Mouse (Mus musculus) E14TG2a.4 (cell line): Measurements from ENCODE around the gene Ubash3a.

Source experiments
- H3K27me3 ChIP-seq: 2 replicates; pipeline ENCODE4 v1.6.1; 2014; ENCODE audit warnings: low read length, control low read depth; ENCODE audit not compliant: insufficient read depth
- H3K36me3 ChIP-seq: 2 replicates; pipeline ENCODE4 v1.6.1; 2014; ENCODE audit warnings: low read length, control low read depth; ENCODE audit not compliant: insufficient read depth
- H3K4me1 ChIP-seq: replicated peaks from 2 replicates; pipeline ENCODE4 v1.6.1; 2014; ENCODE audit warnings: low read depth, low read length, control low read depth
- H3K4me3 ChIP-seq: replicated peaks from 2 replicates; pipeline ENCODE4 v1.5.1; 2014; ENCODE audit warnings: mild to moderate bottlenecking, low read length
- H3K9me3 ChIP-seq: 2 replicates; pipeline ENCODE4 v1.6.1; 2014; ENCODE audit warnings: low read length, control low read depth
- CTCF ChIP-seq: conservative IDR thresholded peaks from 2 replicates; pipeline ENCODE4 v1.5.1; 2014; ENCODE audit warnings: low read length
- NANOG ChIP-seq: IDR thresholded peaks from 2 replicates; pipeline ENCODE4 v1.6.1; 2014; ENCODE audit warnings: borderline replicate concordance, low read length, mixed read lengths
- POU5F1 ChIP-seq: IDR thresholded peaks from 2 replicates; pipeline ENCODE4 v1.6.1; 2014; ENCODE audit warnings: low read length, borderline replicate concordance

Ubash3a gene

GRCm38 (mm10) chr17:31183180-31183974, 24.3 kb upstream of the Ubash3a start:
- Histone ChIP-seq H3K27me3 (peaks cover 6% of the 10 kb centered on the region; the same call in 1 of the 2 replicates), H3K4me3 (no peak overlapping the region), H3K36me3 (no peaks in the 10 kb centered on the region), H3K4me1 (peaks cover 15% of the 10 kb centered on the region), H3K9me3 (no peaks in the 10 kb centered on the region)
- TF ChIP-seq CTCF (no peak), NANOG (no peak)

- Histone ChIP-seq H3K27me3 (peaks cover 6% of the 10 kb centered on the region; the same call in 1 of the 2 replicates), H3K9me3 (no peaks in the 10 kb centered on the region), H3K4me1 (peaks cover 15% of the 10 kb centered on the region), H3K36me3 (no peaks in the 10 kb centered on the region), H3K4me3 (no peak overlapping the region)
- TF ChIP-seq CTCF (no peak), NANOG (no peak), POU5F1 (no peak)
These were observed 23.2 kb upstream of the Ubash3a start for GRCm38 (mm10) chr17:31184269-31184990.

GRCm38 (mm10) chr17:31187370-31187769, 20.3 kb upstream of the Ubash3a start:
- Histone ChIP-seq H3K36me3 (no peaks in the 10 kb centered on the region), H3K4me1 (peaks cover 15% of the 10 kb centered on the region), H3K4me3 (no peak overlapping the region), H3K27me3 (no peaks in the 10 kb centered on the region; the same call in 1 of the 2 replicates), H3K9me3 (no peaks in the 10 kb centered on the region)
- TF ChIP-seq POU5F1 (no peak), CTCF (peak; percentile 89)

GRCm38 (mm10) chr17:31191825-31192224, 15.8 kb upstream of the Ubash3a start:
- Histone ChIP-seq H3K4me1 (peaks cover 8% of the 10 kb centered on the region), H3K36me3 (no peaks in the 10 kb centered on the region), H3K4me3 (no peak overlapping the region), H3K9me3 (no peaks in the 10 kb centered on the region), H3K27me3 (peaks cover 5% of the 10 kb centered on the region; the same call in 1 of the 2 replicates)
- TF ChIP-seq CTCF (no peak), POU5F1 (no peak), NANOG (no peak)

GRCm38 (mm10) chr17:31192663-31193062, 15.0 kb upstream of the Ubash3a start:
- Histone ChIP-seq H3K27me3 (peaks cover 9% of the 10 kb centered on the region; the same call in 1 of the 2 replicates), H3K4me1 (peaks cover 10% of the 10 kb centered on the region), H3K36me3 (no peaks in the 10 kb centered on the region), H3K4me3 (no peak overlapping the region), H3K9me3 (no peaks in the 10 kb centered on the region)
- no peak for TF ChIP-seq NANOG
- no peak for TF ChIP-seq CTCF
- TF ChIP-seq POU5F1 = no peak

GRCm38 (mm10) chr17:31193360-31193759, 14.3 kb upstream of the Ubash3a start:
- Histone ChIP-seq H3K4me3 (no peak overlapping the region), H3K27me3 (peaks cover 9% of the 10 kb centered on the region; the same call in 1 of the 2 replicates), H3K36me3 (no peaks in the 10 kb centered on the region), H3K9me3 (no peaks in the 10 kb centered on the region), H3K4me1 (peaks cover 16% of the 10 kb centered on the region)
- TF ChIP-seq CTCF (no peak), NANOG (no peak), POU5F1 (no peak)

- peaks cover 31% of the 10 kb centered on the region for H3K4me1 ChIP-seq
- H3K4me3 ChIP-seq = no peak overlapping the region
- H3K9me3 ChIP-seq = no peaks in the 10 kb centered on the region
- TF ChIP-seq CTCF = no peak
- no peak for TF ChIP-seq POU5F1
- no peak for TF ChIP-seq NANOG
- H3K27me3 ChIP-seq = peaks cover 9% of the 10 kb centered on the region; the same call in 1 of the 2 replicates
- no peaks in the 10 kb centered on the region for H3K36me3 ChIP-seq
These were observed 12.5 kb upstream of the Ubash3a start for GRCm38 (mm10) chr17:31195207-31195606.

- Histone ChIP-seq H3K4me3 (no peak overlapping the region), H3K9me3 (no peaks in the 10 kb centered on the region), H3K36me3 (no peaks in the 10 kb centered on the region), H3K4me1 (peaks cover 31% of the 10 kb centered on the region), H3K27me3 (peaks cover 9% of the 10 kb centered on the region; the same call in 1 of the 2 replicates)
- TF ChIP-seq POU5F1 (no peak), CTCF (no peak), NANOG (no peak)
These were observed 11.4 kb upstream of the Ubash3a start for GRCm38 (mm10) chr17:31196283-31196682.
